Mouse (Mus musculus) hindbrain, embryonic 10.5 days (tissue): ENCODE data around the gene Ces4a. TPM values are rescaled to one million over a fixed set of nuclear protein-coding genes. Genes with fewer than 3 reads are reported as not detected.
A peak's percentile ranks its signal among the peaks of the same experiment; 100 is the strongest.
"Not testable (repeated sequence)": the region's sequence is repeated elsewhere in the genome, so short reads cannot be mapped to it uniquely, and the experiment has no call there.

Experiments
- DNase-seq: peaks from one replicate; pipeline ENCODE4 v3.0.0-alpha.2; 2017; ENCODE audit warnings: low spot score
- H3K27ac ChIP-seq: fragments of 300-500 bp; sonication (generic); 2 replicates; pipeline ENCODE4 v1.5.1; 2016; ENCODE audit warnings: mild to moderate bottlenecking, moderate library complexity
- H3K27me3 ChIP-seq: fragments of 300-500 bp; sonication (generic); 2 replicates; pipeline ENCODE4 v1.6.1; 2016; ENCODE audit warnings: mild to moderate bottlenecking; ENCODE audit not compliant: poor library complexity, insufficient read depth, severe bottlenecking
- H3K36me3 ChIP-seq: fragments of 300-500 bp; sonication (generic); 2 replicates; pipeline ENCODE4 v1.6.1; 2016; ENCODE audit warnings: mild to moderate bottlenecking, moderate library complexity
- H3K4me1 ChIP-seq: fragments of 300-500 bp; sonication (generic); replicated peaks from 2 replicates; pipeline ENCODE4 v1.6.1; 2016; ENCODE audit warnings: mild to moderate bottlenecking
- H3K4me3 ChIP-seq: fragments of 300-500 bp; sonication (generic); 2 replicates; pipeline ENCODE4 v1.5.1; 2016; ENCODE audit warnings: mild to moderate bottlenecking, moderate library complexity
- H3K9me3 ChIP-seq: fragments of 300-500 bp; sonication (generic); 2 replicates; pipeline ENCODE4 v1.6.1; 2016; ENCODE audit warnings: mild to moderate bottlenecking, moderate library complexity
- WGBS: fragments of 180-500 bp; shearing (Covaris S2); methylation state at CpG from one replicate; pipeline ENCODE4 v1.1.7; 2016; 5-methylcytosine and 5-hydroxymethylcytosine counted together
- polyA plus RNA-seq: library from polyadenylated mRNA; unstranded; fragments of >200 nt; fragmentation: Nextera tagmentation; extraction: Ambion mirVana; gene quantifications from 2 replicates; pipeline ENCODE4 v1.2.1, GENCODE M21; 2016

The Ces4a gene
- polyA plus RNA-seq, 1 experiment from 2014 or later: not detected

DNA sequence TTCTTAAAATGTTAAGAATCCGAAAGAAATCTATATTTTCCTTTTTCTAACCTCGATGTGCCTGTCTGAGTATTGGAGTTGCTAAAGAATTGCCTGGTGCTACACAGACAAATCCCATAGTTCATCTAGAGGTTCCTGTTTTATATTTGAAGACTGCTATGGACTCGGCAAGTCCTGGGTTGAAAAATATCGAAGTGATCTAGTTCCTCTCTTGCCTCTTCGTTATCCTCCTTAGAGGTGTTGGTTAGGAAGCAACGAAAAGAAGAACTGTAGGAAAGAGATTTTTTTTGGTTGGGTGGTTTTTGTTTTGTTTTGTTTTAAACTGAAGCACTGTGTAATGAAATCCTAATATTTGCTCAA, 40.4 kb downstream of the Ces4a start:
- DNase-seq: no peak
- WGBS: 44% methylated on average over 6 of the region's 6 CpGs
- H3K27ac ChIP-seq: peak overlapping the region; percentile 99
- H3K36me3 ChIP-seq: peaks cover 35% of the 10 kb centered on the region
- H3K4me3 ChIP-seq: peak overlapping the region; percentile 75
- H3K9me3 ChIP-seq: no peaks in the 10 kb centered on the region
- no peaks in the 10 kb centered on the region for H3K27me3 ChIP-seq
- H3K4me1 ChIP-seq: peaks cover 26% of the 10 kb centered on the region

DNA sequence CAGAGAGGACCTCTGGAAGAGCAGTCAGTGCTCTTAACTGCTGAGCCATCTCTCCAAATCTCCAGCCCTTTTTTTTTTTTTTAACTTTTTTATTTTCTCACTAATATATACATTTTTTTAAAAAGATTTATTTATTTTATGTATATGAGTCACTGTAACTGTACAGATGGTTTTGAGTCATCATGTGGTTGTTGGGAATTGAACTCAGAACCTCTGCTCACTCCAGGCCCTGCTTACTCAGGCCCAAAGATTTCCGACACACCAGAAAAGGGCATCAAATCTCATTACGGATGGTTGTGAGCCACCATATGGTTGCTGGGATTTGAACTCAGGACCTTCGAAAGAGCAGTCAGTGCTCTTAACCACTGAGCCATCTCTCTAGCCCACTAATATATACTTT, 43.7 kb downstream of the Ces4a start:
- not testable (repeated sequence) for H3K9me3 ChIP-seq, H3K4me3 ChIP-seq, H3K27ac ChIP-seq, H3K27me3 ChIP-seq, DNase-seq
- Histone ChIP-seq H3K4me1 (peaks cover 18% of the 10 kb centered on the region), H3K36me3 (peaks cover 60% of the 10 kb centered on the region)
- 97% methylated on average over 3 of the region's 3 CpGs for WGBS

DNA sequence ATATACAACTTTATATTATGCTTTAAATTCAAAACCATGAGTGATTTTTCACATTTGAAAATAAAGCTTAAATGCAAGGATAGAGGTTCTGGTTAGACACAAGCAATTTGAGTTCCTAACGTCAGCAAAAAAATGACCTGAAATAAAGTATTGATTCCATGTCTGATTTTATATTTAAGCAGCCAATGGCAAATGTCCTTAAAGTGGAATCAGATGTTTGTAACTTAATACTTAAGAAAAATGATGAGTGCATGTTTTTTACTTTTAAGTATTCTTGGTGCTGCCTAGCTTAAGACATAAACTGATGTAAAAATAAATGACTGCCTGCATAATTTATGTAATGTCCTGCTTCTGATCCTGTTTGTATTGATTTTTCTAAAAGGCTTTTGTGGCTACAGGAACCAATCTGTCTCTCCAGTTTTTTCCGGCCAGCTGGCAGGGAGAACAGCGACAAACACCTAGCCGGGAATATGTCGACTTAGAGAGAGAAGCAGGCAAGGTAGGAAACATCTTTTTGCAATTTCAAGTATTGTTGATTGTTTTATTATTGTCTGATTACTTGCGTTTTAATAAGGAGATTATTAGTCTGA, 46.7 kb downstream of the Ces4a start:
- 86% methylated on average over 6 of the region's 6 CpGs for WGBS
- DNase-seq: no peak
- peaks cover 87% of the 10 kb centered on the region for H3K36me3 ChIP-seq
- H3K9me3 ChIP-seq: no peaks in the 10 kb centered on the region
- H3K27ac ChIP-seq: no peak overlapping the region
- no peaks in the 10 kb centered on the region for H3K27me3 ChIP-seq
- no peak overlapping the region for H3K4me3 ChIP-seq
- peaks cover 7% of the 10 kb centered on the region for H3K4me1 ChIP-seq

DNA sequence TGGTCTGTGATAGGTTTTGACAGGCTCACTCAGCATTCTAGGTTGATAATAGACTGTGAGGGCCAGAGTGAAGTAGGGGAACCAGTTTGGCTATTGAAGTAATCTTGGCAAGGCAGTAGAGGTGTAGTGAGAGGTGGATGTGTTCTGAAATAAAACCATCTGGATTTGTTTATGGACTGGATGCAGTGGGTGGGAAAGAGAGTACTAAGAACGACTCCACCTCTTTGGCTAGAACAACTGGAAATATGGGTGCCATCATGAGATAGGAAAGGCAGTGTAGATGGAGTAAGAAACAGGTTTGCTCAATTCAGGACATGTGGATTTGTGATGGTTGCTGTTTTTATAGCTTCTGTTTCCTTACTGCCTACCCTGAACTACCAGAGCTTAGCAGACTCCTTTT, 50.6 kb downstream of the Ces4a start:
- no peaks in the 10 kb centered on the region for H3K9me3 ChIP-seq
- H3K27ac ChIP-seq: no peak overlapping the region
- WGBS: 96% methylated on average over 1 of the region's 1 CpGs
- H3K4me1 ChIP-seq: no peaks in the 10 kb centered on the region
- H3K36me3 ChIP-seq: peaks cover 88% of the 10 kb centered on the region
- H3K4me3 ChIP-seq: no peak overlapping the region
- no peaks in the 10 kb centered on the region for H3K27me3 ChIP-seq
- no peak for DNase-seq

DNA sequence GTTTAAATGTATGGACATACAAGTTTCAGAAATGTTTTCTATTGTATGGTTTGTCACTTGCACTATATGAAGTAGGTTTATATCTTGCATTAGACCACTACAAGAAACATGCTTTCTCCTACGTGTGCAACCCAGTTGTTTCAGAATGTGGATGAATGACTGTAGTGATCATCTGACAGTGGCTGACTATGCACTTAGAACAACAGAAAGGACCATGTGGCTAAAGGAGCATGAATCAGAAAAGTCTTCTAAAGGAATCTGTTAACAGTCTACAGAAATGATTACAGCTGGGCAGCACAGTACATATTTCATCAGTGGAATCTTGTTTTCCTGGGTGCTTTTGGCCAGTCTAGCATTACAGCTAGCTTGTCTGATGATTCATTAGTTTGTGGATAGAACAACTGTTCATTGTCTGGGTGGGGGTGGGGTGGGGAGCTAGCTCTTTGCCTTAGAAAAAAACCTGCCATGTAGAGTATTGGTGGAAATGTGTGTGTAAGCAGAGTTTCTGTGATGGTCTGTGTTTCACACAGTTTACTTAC, 54.9 kb downstream of the Ces4a start:
- H3K36me3 ChIP-seq: peaks cover 66% of the 10 kb centered on the region
- no peaks in the 10 kb centered on the region for H3K27me3 ChIP-seq
- no peak for DNase-seq
- no peaks in the 10 kb centered on the region for H3K4me1 ChIP-seq
- H3K27ac ChIP-seq: no peak overlapping the region
- H3K9me3 ChIP-seq: no peaks in the 10 kb centered on the region
- H3K4me3 ChIP-seq: no peak overlapping the region
- WGBS: 77% methylated on average over 1 of the region's 1 CpGs

DNA sequence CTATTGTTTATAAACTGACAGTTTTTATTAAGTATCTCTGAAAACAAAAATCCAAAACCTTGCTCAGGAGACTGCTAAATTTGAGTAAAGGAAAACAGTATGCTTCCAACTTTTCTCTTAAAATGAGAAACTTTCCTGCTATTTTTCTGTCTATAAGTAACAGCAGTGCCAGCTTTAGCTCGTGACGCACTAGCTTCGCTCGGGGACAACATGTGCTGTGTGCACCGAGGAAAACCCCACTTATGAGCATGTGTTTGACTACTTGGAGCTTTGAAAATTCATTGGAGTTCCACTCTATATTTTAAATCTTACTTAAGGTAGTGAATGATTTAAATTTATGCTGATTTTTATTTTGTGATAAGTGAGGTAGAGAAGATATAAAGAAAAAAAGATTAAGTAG, 60.6 kb downstream of the Ces4a start:
- DNase-seq: no peak
- Histone ChIP-seq H3K9me3 (no peaks in the 10 kb centered on the region), H3K27ac (no peak overlapping the region), H3K27me3 (no peaks in the 10 kb centered on the region), H3K36me3 (peaks cover 69% of the 10 kb centered on the region), H3K4me1 (no peaks in the 10 kb centered on the region), H3K4me3 (no peak overlapping the region)
- WGBS: 96% methylated on average over 5 of the region's 5 CpGs

Other genes starting within 250 kb of the Ces4a start
- not detected in 2 replicates for gene Ces2e, start 205.5 kb upstream of the Ces4a start, polyA plus RNA-seq
- not detected in 2 replicates for gene Ces2f, start 184.4 kb upstream of the Ces4a start, polyA plus RNA-seq
- gene Ces2g, start 170.1 kb upstream of the Ces4a start, polyA plus RNA-seq: not detected in 2 replicates
- gene Ces2h, start 130.9 kb upstream of the Ces4a start, polyA plus RNA-seq: not detected in 2 replicates
- not detected in 2 replicates for gene Ces3a, start 83.2 kb upstream of the Ces4a start, polyA plus RNA-seq
- gene Ces3b, start 48.0 kb upstream of the Ces4a start, polyA plus RNA-seq: not detected in 2 replicates
- gene Cbfb, start 38.9 kb downstream of the Ces4a start, polyA plus RNA-seq: 42.1 and 54.9 TPM in 2 replicates
- gene D230025D16Rik, start 93.3 kb downstream of the Ces4a start, polyA plus RNA-seq: 27.0 and 27.1 TPM in 2 replicates
- gene B3gnt9, start 123.4 kb downstream of the Ces4a start, polyA plus RNA-seq: 2.6 and 3.3 TPM in 2 replicates
- gene Tradd, start 132.8 kb downstream of the Ces4a start, polyA plus RNA-seq: 15.4 and 16.3 TPM in 2 replicates
- gene Fbxl8, start 132.8 kb downstream of the Ces4a start, polyA plus RNA-seq: 1.0 and 1.6 TPM in 2 replicates
- gene Hsf4, start 138.0 kb downstream of the Ces4a start, polyA plus RNA-seq: 0.09 and 0.20 TPM in 2 replicates
- gene Nol3, start 144.3 kb downstream of the Ces4a start, polyA plus RNA-seq: 1.2 and 2.1 TPM in 2 replicates
- gene 4931428F04Rik, start 158.1 kb downstream of the Ces4a start, polyA plus RNA-seq: 26.5 and 43.8 TPM in 2 replicates
- gene Exoc3l, start 164.3 kb downstream of the Ces4a start, polyA plus RNA-seq: 12.4 and 15.2 TPM in 2 replicates
- gene E2f4, start 165.9 kb downstream of the Ces4a start, polyA plus RNA-seq: 120 and 128 TPM in 2 replicates
- 2.1 and 2.9 TPM in 2 replicates for gene Elmo3, start 173.8 kb downstream of the Ces4a start, polyA plus RNA-seq
- 1.2 and 1.3 TPM in 2 replicates for gene Lrrc29, start 194.5 kb downstream of the Ces4a start, polyA plus RNA-seq
- 110 and 113 TPM in 2 replicates for gene Tmem208, start 194.6 kb downstream of the Ces4a start, polyA plus RNA-seq
- gene Fhod1, start 216.2 kb downstream of the Ces4a start, polyA plus RNA-seq: 2.4 and 2.8 TPM in 2 replicates
- gene Slc9a5, start 217.0 kb downstream of the Ces4a start, polyA plus RNA-seq: 4.1 and 4.3 TPM in 2 replicates
- gene Plekhg4, start 241.5 kb downstream of the Ces4a start, polyA plus RNA-seq: 0.52 and 0.75 TPM in 2 replicates